Mouse (Mus musculus) forebrain, embryonic 11.5 days (tissue): ENCODE measurements at regions not wholly inside any gene's neighbourhood (a gene's known extent, or its start where the extent isn't known, plus 50 kb on each side); places are given as distances from the start of the nearest gene placed in this dataset.

Experiments
- ATAC-seq: fragments of 200-750 bp; cut with Nextera tagmentation; replicated peaks from 2 replicates; pipeline ENCODE4 v1.8.0; 2017; ENCODE audit warnings: moderate TSS enrichment; ENCODE audit not compliant: low FRiP score
- DNase-seq: peaks from one replicate; pipeline ENCODE4 v3.0.0-alpha.2; 2017; ENCODE audit warnings: low spot score
- H3K27ac ChIP-seq: fragments of 300-500 bp; sonication (generic); 2 replicates; pipeline ENCODE4 v1.5.1; 2014; ENCODE audit warnings: low read depth, low read length
- H3K27me3 ChIP-seq: fragments of 300-500 bp; sonication (generic); 2 replicates; pipeline ENCODE4 v1.6.1; 2014; ENCODE audit warnings: mild to moderate bottlenecking, low read length, mixed read lengths; ENCODE audit not compliant: control insufficient read depth, insufficient read depth
- H3K36me3 ChIP-seq: fragments of 300-500 bp; sonication (generic); 2 replicates; pipeline ENCODE4 v1.6.1; 2014; ENCODE audit warnings: mild to moderate bottlenecking, low read length, moderate library complexity, mixed read lengths; ENCODE audit not compliant: control insufficient read depth, insufficient read depth
- H3K4me1 ChIP-seq: fragments of 300-500 bp; sonication (generic); replicated peaks from 2 replicates; pipeline ENCODE4 v1.6.1; 2014; ENCODE audit warnings: low read length, mixed read lengths; ENCODE audit not compliant: control insufficient read depth, insufficient read depth
- H3K4me2 ChIP-seq: fragments of 300-500 bp; sonication (generic); 2 replicates; pipeline ENCODE4 v1.6.1; 2014; ENCODE audit warnings: low read depth, mild to moderate bottlenecking, low read length, moderate library complexity, mixed read lengths; ENCODE audit not compliant: severe bottlenecking
- H3K4me3 ChIP-seq: fragments of 300-500 bp; sonication (generic); 2 replicates; pipeline ENCODE4 v1.5.1; 2014; ENCODE audit warnings: low read depth, low read length
- H3K9ac ChIP-seq: fragments of 300-500 bp; sonication (generic); 2 replicates; pipeline ENCODE4 v1.6.1; 2014; ENCODE audit warnings: low read length
- H3K9me3 ChIP-seq: fragments of 300-500 bp; sonication (generic); 2 replicates; pipeline ENCODE4 v1.6.1; 2016; ENCODE audit warnings: low read length, mixed read lengths; ENCODE audit not compliant: control insufficient read depth
- whole genome bisulfite sequencing: fragments of 180-500 bp; shearing (Covaris S2); extraction: QIAGEN DNeasy Blood & Tissue Kit; methylation state at CpG from one replicate; pipeline ENCODE4 v1.1.7; 2014; 5-methylcytosine and 5-hydroxymethylcytosine counted together

DNA sequence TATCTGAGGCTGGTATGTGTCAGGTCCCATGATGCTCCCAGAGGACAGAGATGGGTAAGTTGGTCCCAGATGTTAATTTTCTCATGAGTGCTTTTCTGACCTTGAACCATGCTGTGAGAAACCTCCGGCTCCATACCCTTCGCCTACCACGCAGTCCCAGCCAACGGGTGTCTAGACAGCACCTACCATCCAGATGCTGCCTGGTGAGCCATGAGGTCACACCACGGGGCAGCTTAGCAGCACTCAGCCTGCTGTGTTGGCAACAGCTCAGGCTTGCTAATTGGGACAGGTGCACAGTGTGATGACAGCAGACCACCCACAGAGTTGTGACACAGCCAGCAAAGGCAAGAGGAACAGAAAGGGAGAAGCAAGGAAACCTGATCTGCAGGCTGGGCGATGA, 122.6 kb downstream of the Adamts1 start:
- H3K4me3 ChIP-seq: no peak overlapping the region
- peak; percentile 54 for ATAC-seq
- peak; percentile 58 for DNase-seq
- H3K9me3 ChIP-seq: no peaks in the 10 kb centered on the region
- H3K27me3 ChIP-seq: no peaks in the 10 kb centered on the region
- H3K27ac ChIP-seq: no peak overlapping the region
- H3K36me3 ChIP-seq: no peaks in the 10 kb centered on the region
- H3K9ac ChIP-seq: no peak overlapping the region
- H3K4me1 ChIP-seq: no peaks in the 10 kb centered on the region
- no peak overlapping the region for H3K4me2 ChIP-seq
- 62% methylated on average over 6 of the region's 6 CpGs for WGBS

DNA sequence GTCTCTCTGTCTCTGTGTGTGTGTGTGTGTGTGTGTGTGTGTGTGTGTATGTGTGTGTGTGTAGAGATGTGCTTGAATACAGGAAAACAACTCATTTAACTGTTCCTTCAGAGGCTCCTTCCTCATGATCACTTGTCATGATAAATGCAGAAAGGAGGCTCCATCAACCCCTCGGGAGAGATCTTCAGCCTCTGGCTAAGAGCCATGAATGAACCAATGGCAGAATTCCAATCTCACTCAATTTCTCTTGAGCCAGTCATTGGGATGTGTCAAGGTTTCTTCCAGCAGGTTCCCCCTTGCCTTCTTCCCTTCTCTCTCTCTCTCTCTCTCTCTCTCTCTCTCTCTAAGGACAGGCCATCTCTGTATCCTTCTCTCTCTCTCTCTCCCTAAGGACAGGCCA, 124.1 kb downstream of the Adamts1 start:
- H3K4me3 ChIP-seq: no peak overlapping the region
- ATAC-seq: no peak
- WGBS: 94% methylated on average over 1 of the region's 1 CpGs
- H3K27me3 ChIP-seq: no peaks in the 10 kb centered on the region
- DNase-seq: no peak
- no peaks in the 10 kb centered on the region for H3K9me3 ChIP-seq
- H3K36me3 ChIP-seq: no peaks in the 10 kb centered on the region
- no peaks in the 10 kb centered on the region for H3K4me1 ChIP-seq
- no peak overlapping the region for H3K4me2 ChIP-seq
- H3K9ac ChIP-seq: no peak overlapping the region
- H3K27ac ChIP-seq: no peak overlapping the region

GRCm38 (mm10) chr16:85678228-85678627, 124.7 kb downstream of the Adamts1 start:
- Histone ChIP-seq H3K27ac (no peak overlapping the region), H3K9me3 (no peaks in the 10 kb centered on the region), H3K27me3 (no peaks in the 10 kb centered on the region), H3K4me2 (no peak overlapping the region), H3K4me1 (no peaks in the 10 kb centered on the region), H3K4me3 (no peak overlapping the region), H3K9ac (no peak overlapping the region), H3K36me3 (no peaks in the 10 kb centered on the region)
- ATAC-seq (peak; percentile 46), DNase-seq (no peak)

DNA sequence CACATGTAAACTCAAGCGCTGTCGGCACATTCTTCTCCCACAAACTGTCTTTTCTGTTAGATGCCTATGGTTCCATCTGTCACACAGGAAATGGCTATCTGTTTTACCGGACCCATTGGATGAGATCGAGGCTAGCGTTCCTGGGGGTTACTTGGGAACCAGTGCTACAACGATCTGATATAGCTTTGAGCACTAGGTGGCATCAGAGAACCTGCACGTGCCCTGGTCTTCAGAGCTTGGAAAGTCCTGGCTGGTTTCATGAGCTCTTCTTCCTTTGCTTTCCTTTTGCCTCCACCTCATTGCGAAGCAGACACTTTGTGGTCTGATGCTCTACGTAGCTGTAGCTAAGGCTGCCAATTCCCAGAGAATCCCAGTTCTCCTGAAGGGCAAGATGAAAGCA, 123.8 kb upstream of the Cyyr1 start:
- Histone ChIP-seq H3K36me3 (no peaks in the 10 kb centered on the region), H3K4me2 (no peak overlapping the region), H3K9ac (no peak overlapping the region), H3K27me3 (no peaks in the 10 kb centered on the region), H3K4me1 (no peaks in the 10 kb centered on the region), H3K9me3 (no peaks in the 10 kb centered on the region), H3K27ac (no peak overlapping the region), H3K4me3 (no peak overlapping the region)
- DNase-seq (peak; percentile 53), ATAC-seq (peak; percentile 68; the same call in 1 of the 2 replicates)
- 42% methylated on average over 9 of the region's 9 CpGs for WGBS

DNA sequence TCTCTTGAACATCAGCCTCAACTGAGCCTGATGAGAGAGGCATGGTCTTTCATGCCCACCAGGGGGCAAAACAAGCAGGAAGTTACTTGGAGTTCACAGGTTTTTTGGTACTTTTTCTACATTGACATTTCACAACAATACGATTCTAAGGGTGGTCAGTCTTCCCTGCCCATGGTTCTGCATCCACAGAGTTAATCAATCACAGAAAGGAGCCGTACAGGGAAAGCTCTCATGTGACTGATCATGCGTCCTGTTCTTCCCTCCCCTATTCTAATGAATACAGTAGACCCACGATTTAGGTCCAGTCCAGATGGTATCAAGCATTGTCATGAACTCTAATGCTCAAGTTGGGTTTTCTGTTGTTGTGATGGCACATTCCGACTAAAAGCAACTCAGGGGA, 115.6 kb upstream of the Cyyr1 start:
- 82% methylated on average over 5 of the region's 5 CpGs for WGBS
- H3K27ac ChIP-seq: no peak overlapping the region
- H3K36me3 ChIP-seq: no peaks in the 10 kb centered on the region
- DNase-seq: no peak
- H3K9me3 ChIP-seq: no peaks in the 10 kb centered on the region
- no peak overlapping the region for H3K4me3 ChIP-seq
- no peaks in the 10 kb centered on the region for H3K4me1 ChIP-seq
- H3K27me3 ChIP-seq: no peaks in the 10 kb centered on the region
- no peak overlapping the region for H3K9ac ChIP-seq
- no peak overlapping the region for H3K4me2 ChIP-seq
- no peak for ATAC-seq

GRCm38 (mm10) chr16:85667790-85668189, 114.6 kb upstream of the Cyyr1 start:
- Histone ChIP-seq H3K4me1 (no peaks in the 10 kb centered on the region), H3K4me2 (no peak overlapping the region), H3K36me3 (no peaks in the 10 kb centered on the region), H3K27me3 (no peaks in the 10 kb centered on the region), H3K9me3 (no peaks in the 10 kb centered on the region), H3K4me3 (no peak overlapping the region), H3K27ac (no peak overlapping the region), H3K9ac (no peak overlapping the region)
- no peak for ATAC-seq
- no peak for DNase-seq
- 71% methylated on average over 1 of the region's 1 CpGs for WGBS

DNA sequence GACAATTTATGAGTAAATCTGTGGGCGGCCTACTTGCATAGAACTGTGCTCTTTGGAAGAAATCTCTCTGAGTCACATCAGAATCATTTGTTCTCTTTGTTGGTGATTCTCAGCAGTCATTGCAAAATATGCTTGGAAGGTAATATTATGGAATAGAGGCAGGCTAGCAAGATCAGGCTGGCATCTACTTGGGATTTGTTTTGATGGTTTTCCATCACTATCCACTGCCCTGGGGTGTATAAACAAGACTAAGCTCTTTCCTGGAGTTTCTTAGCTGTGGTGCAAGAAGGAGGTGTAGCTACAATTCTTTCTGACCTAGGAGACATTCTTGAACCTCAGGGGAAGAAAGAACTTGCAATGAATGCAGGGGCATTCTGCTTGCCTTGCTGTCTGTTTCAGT, 96.3 kb upstream of the Cyyr1 start:
- Histone ChIP-seq H3K4me3 (no peak overlapping the region), H3K36me3 (no peaks in the 10 kb centered on the region), H3K4me2 (no peak overlapping the region), H3K27ac (no peak overlapping the region), H3K9ac (no peak overlapping the region), H3K4me1 (no peaks in the 10 kb centered on the region), H3K9me3 (no peaks in the 10 kb centered on the region), H3K27me3 (no peaks in the 10 kb centered on the region)
- ATAC-seq (no peak), DNase-seq (no peak)
- 93% methylated on average over 1 of the region's 1 CpGs for WGBS

GRCm38 (mm10) chr16:85640992-85641391, 87.8 kb upstream of the Cyyr1 start:
- no peaks in the 10 kb centered on the region for H3K4me1 ChIP-seq

GRCm38 (mm10) chr16:85637079-85637478, 83.9 kb upstream of the Cyyr1 start:
- Histone ChIP-seq H3K4me3 (no peak overlapping the region), H3K4me2 (no peak overlapping the region), H3K9me3 (no peaks in the 10 kb centered on the region), H3K36me3 (no peaks in the 10 kb centered on the region), H3K9ac (no peak overlapping the region), H3K27me3 (no peaks in the 10 kb centered on the region), H3K27ac (no peak overlapping the region), H3K4me1 (no peaks in the 10 kb centered on the region)
- ATAC-seq (no peak), DNase-seq (no peak)
- 80% methylated on average over 1 of the region's 1 CpGs for WGBS

More at GRCm38 (mm10) chr16:85640992-85641391, 87.8 kb upstream of the Cyyr1 start:
- H3K27ac ChIP-seq: no peak overlapping the region
- H3K4me2 ChIP-seq: no peak overlapping the region
- DNase-seq (no peak), ATAC-seq (no peak)
- WGBS: 88% methylated on average over 4 of the region's 4 CpGs
- H3K9ac ChIP-seq: no peak overlapping the region
- no peak overlapping the region for H3K4me3 ChIP-seq
- no peaks in the 10 kb centered on the region for H3K27me3 ChIP-seq
- H3K36me3 ChIP-seq: no peaks in the 10 kb centered on the region
- no peaks in the 10 kb centered on the region for H3K9me3 ChIP-seq
